In genomic region chr10:56879744-56880143, GRCm38 (mm10) we compare ENCODE assay signal across 15 mouse cellular contexts.
DNase-seq lines count a peak whose midpoint lies in the region; ATAC-seq lines count a peak whose summit lies in the region.
"Had no signal": no experiment of that assay in that cellular context is flagged by ENCODE, and none has a peak within 500 bp of the region (broad histone marks: within the 10 kb centered on the region; RNA-seq: fewer than 3 reads in every experiment).

No protein-coding gene starts in this region.

- H3K27me3 ChIP-seq in liver, embryonic 11.5 days (replicated peaks; ENCODE audit: control insufficient read depth, insufficient read depth, low read length) = no peaks in the 10 kb centered on the region
- no peaks in the 10 kb centered on the region for H3K27me3 ChIP-seq in limb, embryonic 13.5 days
- H3K27me3 ChIP-seq: hindbrain, embryonic 15.5 days; liver, embryonic 13.5 days had no signal

- H3K9me3 ChIP-seq in liver, embryonic 11.5 days (ENCODE audit: control insufficient read depth, low read length) = no peaks in the 10 kb centered on the region
- H3K9me3 ChIP-seq in limb, embryonic 13.5 days = no peaks in the 10 kb centered on the region
- H3K9me3 ChIP-seq: hindbrain, embryonic 15.5 days; liver, embryonic 13.5 days had no signal

- H3K4me1 ChIP-seq in liver, embryonic 11.5 days (replicated peaks; ENCODE audit: control insufficient read depth, insufficient read depth, low read length) = no peaks in the 10 kb centered on the region
- H3K4me1 ChIP-seq in limb, embryonic 13.5 days = peaks cover 7% of the 10 kb centered on the region; the same call in 1 of the 2 replicates
- H3K4me1 ChIP-seq: hindbrain, embryonic 15.5 days; liver, embryonic 13.5 days had no signal

- H3K27ac ChIP-seq in liver, embryonic 11.5 days (ENCODE audit: low read depth, low read length) = no peak overlapping the region
- H3K27ac ChIP-seq in limb, embryonic 13.5 days = no peak overlapping the region; the same call in 1 of the 2 replicates
- H3K27ac ChIP-seq: hindbrain, embryonic 15.5 days; liver, embryonic 13.5 days; stomach, postnatal 0 days had no signal

- 67% methylated on average over 7 of the region's 7 CpGs for WGBS in liver, embryonic 11.5 days
- 48% methylated on average over 7 of the region's 7 CpGs for WGBS in limb, embryonic 13.5 days

- ATAC-seq in liver, embryonic 11.5 days (replicated peaks; ENCODE audit: low FRiP score) = no peak
- ATAC-seq in common myeloid progenitor, adult 5-6 weeks (replicated peaks; ENCODE audit: low read depth, poor library complexity, severe bottlenecking) = peak; percentile 96
- ATAC-seq in limb, embryonic 13.5 days (ENCODE audit: low FRiP score, low read depth) = 0 out of 2 replicates have a peak, but pooled peaks have one; percentile 24
- ATAC-seq in megakaryocyte-erythroid progenitor cell, adult 5-6 weeks (replicated peaks; ENCODE audit: low FRiP score, low TSS enrichment, poor library complexity, severe bottlenecking) = 0 out of 2 replicates have a peak, but pooled peaks have one; percentile 26
- ATAC-seq: forebrain, embryonic 14.5 days had no signal

- no peaks in the 10 kb centered on the region for H3K36me3 ChIP-seq in liver, embryonic 11.5 days (ENCODE audit: control insufficient read depth, insufficient read depth, low read length)
- no peaks in the 10 kb centered on the region for H3K36me3 ChIP-seq in limb, embryonic 13.5 days
- H3K36me3 ChIP-seq: hindbrain, embryonic 15.5 days; liver, embryonic 13.5 days had no signal

- DNase-seq in liver = peak; percentile 5
- no peak for DNase-seq in liver, embryonic 11.5 days (ENCODE audit: low spot score)
- DNase-seq in right cerebral cortex, postnatal 4 days = no peak
- DNase-seq in thymus, adult 18-20 months = no peak
- DNase-seq: embryo, embryonic 11 days; kidney, adult 2 months; liver, embryonic 13.5 days; lung, embryonic 14.5 days had no signal

- H3K9ac ChIP-seq in liver, embryonic 11.5 days (ENCODE audit: low read depth, low read length) = no peak overlapping the region
- H3K9ac ChIP-seq in limb, embryonic 13.5 days = no peak overlapping the region
- H3K9ac ChIP-seq: hindbrain, embryonic 15.5 days; liver, embryonic 13.5 days; lung, embryonic 14.5 days had no signal

- H3K4me2 ChIP-seq in liver, embryonic 11.5 days = no peak overlapping the region
- H3K4me2 ChIP-seq in limb, embryonic 13.5 days (replicated peaks) = no peak overlapping the region
- H3K4me2 ChIP-seq: hindbrain, embryonic 15.5 days; liver, embryonic 13.5 days; lung, embryonic 14.5 days; midbrain, embryonic 11.5 days had no signal

- H3K4me3 ChIP-seq in liver, embryonic 11.5 days (ENCODE audit: low read depth, low read length) = no peak overlapping the region
- H3K4me3 ChIP-seq in limb, embryonic 13.5 days = no peak overlapping the region
- H3K4me3 ChIP-seq: hindbrain, embryonic 15.5 days; liver, embryonic 13.5 days had no signal
